Mouse (Mus musculus): Measurements from ENCODE around the gene Chd1.
"Not testable (repeated sequence)": the region's sequence is repeated elsewhere in the genome, so short reads cannot be mapped to it uniquely, and the experiment has no call there.

Gene Chd1

DNA sequence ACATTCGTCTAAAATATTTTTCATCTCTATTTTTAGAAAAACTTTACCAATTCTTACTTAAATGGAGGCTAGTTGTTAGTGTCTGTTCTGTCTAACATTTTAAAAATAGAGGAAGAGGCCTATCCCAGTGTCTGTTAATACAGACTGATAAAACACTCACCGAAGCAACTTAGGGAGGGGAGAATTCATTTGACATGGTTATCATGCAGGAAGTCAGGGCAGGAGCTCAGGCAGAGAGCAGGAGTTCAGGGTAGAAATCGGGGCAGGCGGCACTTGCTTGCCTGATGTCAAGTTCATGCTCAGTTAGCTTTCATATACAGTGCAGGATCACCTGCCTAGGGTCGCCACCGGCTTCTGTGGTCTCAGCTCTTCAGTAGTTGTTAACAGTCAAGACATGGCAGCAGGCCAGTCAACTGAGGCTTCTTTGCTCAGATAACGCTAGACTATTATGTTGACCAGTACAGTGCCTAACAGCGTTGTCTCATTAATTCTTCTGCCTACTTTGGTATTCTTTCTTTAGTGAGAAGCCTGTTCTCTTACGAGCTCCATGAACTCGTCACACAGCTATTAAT is 32.7 kb downstream of the Chd1 start:
- DNase-seq (ENCODE audit: low spot score) = no peak

- DNase-seq (ENCODE audit: low spot score) = no peak
These were observed 37.1 kb downstream of the Chd1 start for GRCm38 (mm10) chr17:15741836-15742235.

GRCm38 (mm10) chr17:15742953-15743352 is 38.2 kb downstream of the Chd1 start:
- no peak for DNase-seq (ENCODE audit: low spot score)

- DNase-seq (ENCODE audit: low spot score) = no peak
These were observed 38.6 kb downstream of the Chd1 start for GRCm38 (mm10) chr17:15743379-15743778.

- DNase-seq (ENCODE audit: low spot score) = no peak
These were observed 41.9 kb downstream of the Chd1 start for GRCm38 (mm10) chr17:15746696-15747095.

DNA sequence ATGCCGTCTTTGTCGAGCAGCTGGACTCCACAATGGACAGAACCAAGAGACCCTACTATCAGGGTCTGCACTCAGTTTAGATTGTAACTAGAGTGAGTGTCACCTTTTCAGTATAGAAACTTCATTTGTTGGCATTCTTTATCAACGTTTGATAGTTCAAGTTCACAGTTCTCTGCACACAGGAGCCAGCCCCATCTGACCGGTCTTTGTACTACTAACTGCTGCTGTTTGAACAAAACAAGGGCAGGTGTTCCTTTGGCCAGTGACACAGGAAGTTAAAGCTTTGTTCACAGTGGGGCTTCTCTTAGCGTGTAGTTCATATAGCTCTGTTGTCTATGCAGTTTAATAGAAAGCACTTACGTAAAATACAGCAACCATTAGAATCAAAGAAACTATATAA is 43.3 kb downstream of the Chd1 start:
- DNase-seq (ENCODE audit: low spot score) = no peak

- not testable (repeated sequence) for DNase-seq (ENCODE audit: low spot score)
These were observed 46.5 kb downstream of the Chd1 start for GRCm38 (mm10) chr17:15751264-15751663.

DNA sequence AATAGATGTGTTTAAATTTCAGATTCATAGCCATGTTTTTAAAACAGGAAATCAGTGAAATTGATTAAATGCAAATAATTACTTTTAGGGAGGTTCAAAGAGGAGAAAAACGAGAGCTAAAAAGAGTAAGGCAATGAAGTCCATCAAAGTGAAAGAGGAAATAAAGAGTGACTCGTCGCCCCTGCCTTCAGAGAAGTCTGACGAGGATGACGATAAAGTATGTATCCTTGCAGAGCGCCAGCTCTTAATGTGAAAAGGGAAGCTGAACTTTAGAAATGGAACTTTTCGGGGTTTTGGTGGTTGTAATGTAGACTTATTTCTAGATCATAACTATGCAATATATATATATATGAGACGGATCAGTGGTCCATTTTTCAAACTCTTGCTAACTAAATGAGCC is 56.4 kb downstream of the Chd1 start:
- no peak for DNase-seq (ENCODE audit: low spot score)

DNA sequence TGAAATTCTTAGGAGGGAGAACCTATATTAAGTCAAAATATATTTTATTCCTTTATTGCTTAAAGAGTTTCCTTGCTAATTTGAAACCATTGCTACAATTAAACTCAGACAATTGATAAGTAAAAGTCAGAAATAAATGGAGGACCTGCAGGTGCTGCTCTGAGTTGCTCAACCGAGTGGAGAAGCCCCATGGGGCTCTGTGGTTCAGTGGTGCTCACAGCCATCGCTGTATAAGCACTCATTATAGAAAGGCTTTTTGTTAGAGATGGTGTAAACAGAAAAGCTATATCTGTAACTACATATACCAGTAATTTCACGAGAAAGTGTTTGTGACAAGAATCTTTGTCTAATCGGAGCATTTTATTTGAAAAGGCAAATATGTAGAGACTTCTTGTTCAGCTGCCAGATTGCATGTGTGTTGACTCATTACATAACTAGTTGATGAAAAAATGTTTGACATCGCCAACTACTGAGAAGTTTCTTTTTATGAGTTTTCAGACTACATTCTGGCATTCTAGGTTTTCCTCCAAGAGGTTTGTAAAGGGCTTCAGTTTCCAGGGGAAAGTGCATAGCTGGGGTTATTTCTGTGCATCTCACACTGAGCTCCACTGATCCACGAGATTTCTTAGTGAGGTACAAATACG is 64.4 kb downstream of the Chd1 start:
- no peak for DNase-seq (ENCODE audit: low spot score)

DNA sequence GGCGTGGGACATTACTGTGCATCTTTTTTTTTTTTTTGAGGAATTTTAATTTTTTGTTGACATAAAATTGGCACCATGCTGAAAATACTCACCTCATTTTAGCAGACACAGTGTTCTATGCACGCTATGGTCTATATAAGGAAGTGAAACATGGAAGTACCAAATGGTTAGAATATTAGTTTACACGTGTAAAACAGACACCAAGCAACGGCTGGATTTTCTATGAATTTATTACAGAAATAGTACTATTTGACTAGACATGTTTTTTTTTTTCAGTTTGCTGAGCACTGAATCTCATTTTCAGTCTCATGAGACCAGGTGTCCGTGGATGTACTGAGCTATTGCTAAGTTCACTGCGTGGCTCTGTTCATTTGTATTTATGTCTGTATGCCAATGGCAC is 69.2 kb downstream of the Chd1 start:
- DNase-seq (ENCODE audit: low spot score) = no peak

DNA sequence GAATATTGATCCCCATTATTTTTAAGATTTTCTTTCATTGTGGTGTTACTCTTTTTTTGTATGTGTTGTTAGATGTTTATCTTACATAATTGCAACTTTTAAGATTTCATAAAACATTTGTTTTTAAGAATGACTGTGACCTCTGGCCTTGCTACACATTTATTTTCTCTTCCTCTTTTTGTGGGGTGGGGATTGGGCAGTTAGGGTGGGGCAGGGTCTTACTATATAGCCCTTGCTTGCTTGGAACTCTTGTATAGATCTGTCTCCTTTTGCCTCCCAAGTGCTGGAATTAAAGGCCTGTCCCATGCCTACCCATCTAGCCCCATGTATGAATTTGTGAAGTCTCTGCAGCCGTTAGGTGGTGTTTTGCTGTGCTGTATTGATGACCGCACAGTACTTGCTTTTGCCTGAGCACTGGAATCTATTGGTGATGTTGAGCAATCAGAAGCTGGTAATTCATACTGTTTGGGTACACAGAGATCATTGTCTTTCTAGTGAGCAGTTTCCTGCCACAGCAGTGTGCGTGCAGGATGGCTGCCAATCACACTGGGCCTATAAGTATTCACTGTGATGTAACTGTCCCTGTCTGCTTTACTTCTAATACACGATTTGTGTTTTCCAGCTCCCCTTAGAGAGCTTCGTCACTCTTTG is 69.9 kb downstream of the Chd1 start:
- DNase-seq (ENCODE audit: low spot score) = no peak

GRCm38 (mm10) chr17:15776349-15776748 is 71.6 kb downstream of the Chd1 start:
- no peak for DNase-seq (ENCODE audit: low spot score)

- DNase-seq (ENCODE audit: low spot score) = no peak
These were observed 73.2 kb downstream of the Chd1 start for GRCm38 (mm10) chr17:15777979-15778378.

GRCm38 (mm10) chr17:15787036-15787435 is 82.3 kb downstream of the Chd1 start:
- peak; percentile 38 for DNase-seq (ENCODE audit: low spot score)

- no peak for DNase-seq (ENCODE audit: low spot score)
These were observed 85.9 kb downstream of the Chd1 start for GRCm38 (mm10) chr17:15790716-15791115.

- no peak for DNase-seq (ENCODE audit: low spot score)
These were observed 94.5 kb downstream of the Chd1 start for GRCm38 (mm10) chr17:15799195-15799793.

DNA sequence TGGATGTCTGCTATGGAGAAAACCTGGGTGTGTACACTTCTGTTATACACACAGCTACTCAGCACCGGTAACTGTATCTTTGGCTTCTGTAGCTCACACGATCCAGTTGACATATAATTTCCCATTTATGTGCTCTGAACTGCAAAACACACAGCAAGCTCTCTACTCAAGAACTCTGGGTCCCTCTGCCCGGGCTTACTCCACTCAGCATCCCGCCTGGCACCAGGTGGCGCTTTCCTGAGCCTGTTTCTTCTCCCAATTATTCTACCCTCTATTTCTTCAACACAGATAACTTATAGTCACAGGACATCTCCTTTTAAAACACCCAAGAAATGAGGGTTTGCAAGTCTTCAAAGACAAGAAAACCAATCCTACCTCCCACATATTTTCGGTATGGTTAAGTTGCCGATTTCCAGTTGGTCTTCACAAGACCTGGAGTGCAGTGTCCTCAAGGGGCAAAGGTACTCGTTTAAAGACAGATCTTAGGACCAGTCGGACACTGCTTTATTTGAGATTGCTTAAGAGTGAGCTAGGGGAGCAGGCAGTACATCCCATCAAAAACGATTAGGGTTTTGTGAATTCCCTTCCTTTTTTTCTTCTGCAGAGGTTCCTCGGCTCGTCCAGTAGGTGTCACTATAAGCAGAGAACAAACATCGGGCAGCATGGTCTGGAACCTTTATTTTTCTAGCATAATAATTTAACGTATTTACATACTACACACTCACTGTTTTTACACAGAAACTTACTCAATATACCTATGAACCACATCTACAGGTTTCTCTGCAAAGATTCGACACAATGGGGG is 99.4 kb downstream of the Chd1 start:
- no peak for DNase-seq (ENCODE audit: low spot score)

DNA sequence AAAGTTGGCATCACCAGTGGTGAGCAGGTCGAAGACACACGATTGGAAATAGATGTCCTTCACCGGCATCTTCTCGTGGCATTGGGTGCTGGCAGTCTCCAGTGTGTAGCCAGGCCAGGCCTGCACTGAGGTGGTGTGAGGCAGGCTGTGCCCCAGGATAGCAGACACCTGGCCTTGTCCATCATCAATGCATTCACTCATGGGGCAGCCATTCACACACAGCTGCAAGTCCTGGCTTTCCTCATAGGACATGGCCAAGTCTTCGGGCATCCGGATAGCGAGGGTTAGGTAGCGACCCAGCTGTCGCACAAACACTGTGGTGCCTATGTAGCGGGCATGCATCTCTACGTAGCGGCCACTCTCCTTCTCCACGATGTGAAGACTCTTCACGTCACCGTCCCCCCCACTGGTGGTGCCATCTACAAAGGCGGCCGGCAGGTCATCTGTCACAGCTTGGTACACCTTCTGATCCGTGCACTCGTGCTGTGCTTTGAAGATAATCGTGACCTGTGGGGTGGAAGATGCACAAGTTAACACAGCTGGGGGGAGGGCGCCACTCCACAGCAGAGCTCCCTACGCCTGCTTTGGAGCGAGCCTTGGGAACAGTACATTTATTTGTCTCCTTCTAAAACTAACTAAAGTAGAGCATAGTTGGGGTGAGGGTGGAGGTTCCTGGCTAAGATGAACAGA is 102.7 kb downstream of the Chd1 start:
- no peak for DNase-seq (ENCODE audit: low spot score)

- no peak for DNase-seq (ENCODE audit: low spot score)
These were observed 103.2 kb downstream of the Chd1 start for GRCm38 (mm10) chr17:15808015-15808414.

DNA sequence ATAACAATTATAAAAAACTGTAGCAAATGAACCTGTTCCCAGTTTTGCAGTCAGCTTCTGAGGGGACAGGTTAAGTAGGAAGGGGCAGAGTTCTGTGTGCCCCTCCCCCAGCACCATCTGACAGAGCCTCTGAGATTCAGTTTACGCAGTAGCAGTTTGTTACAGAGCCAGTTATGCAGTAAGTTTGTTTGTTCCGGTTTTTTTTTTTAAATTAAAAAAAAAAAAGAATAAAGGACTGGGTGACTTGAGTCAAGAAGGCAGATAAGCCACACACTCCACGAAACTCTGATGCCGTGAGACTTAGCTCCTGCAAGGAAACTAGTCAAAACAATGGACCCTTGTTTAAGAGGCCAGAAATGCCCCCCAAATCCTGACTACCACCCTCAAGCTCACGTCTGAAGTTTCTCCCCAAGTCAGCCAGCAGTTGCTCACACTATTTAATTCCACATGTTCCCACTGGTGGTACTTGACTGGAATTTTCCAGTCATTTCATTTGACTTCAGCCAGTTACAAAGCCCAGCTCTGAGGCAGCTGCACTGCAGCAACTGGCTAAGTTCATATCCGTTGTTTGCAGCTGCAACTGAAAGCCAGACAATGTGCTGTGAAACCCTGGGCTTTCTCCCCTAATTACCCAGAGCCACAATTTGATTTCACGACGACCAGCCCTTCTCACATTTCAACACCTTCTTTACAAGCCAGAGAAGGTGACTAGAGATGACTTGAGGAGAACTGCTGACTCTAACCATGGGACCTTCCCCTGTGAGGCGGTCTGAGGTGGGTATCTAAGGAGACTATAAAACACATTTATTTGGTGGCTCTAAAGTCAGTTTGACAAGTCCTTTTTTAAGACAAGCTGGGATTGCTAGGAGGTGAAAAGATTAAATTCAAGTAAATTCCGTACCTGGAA is 104.0 kb downstream of the Chd1 start:
- DNase-seq (ENCODE audit: low spot score) = no peak

DNA sequence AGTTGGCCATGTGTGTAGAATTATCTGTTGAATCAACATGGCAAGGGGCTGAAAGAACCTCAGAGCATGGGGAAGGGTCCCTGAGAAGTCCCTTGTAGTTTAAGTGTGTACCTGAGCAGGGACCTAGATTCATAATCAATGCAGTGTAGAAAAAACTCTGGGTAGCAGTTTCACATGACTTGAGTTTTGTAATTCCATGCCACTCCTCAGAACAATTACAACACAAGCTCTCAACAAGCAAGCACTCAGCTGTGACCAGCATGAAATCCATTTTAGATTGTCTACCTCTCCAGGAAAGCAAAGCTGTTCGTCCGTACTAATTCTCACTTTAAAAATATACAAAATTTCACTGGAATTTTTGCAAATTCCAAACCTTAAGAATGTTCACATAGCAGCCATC is 105.2 kb downstream of the Chd1 start:
- DNase-seq (ENCODE audit: low spot score) = no peak
